Mouse (Mus musculus): Measurements from ENCODE around the gene Odaph. TPM values are rescaled to one million over a fixed set of nuclear protein-coding genes. Genes with fewer than 3 reads are reported as not detected.
"Not testable (repeated sequence)": the region's sequence is repeated elsewhere in the genome, so short reads cannot be mapped to it uniquely, and the experiment has no call there.

The Odaph gene
- polyA plus RNA-seq (2016; fragmentation: Nextera tagmentation; extraction: Ambion mirVana): not detected in 2 replicates

DNA sequence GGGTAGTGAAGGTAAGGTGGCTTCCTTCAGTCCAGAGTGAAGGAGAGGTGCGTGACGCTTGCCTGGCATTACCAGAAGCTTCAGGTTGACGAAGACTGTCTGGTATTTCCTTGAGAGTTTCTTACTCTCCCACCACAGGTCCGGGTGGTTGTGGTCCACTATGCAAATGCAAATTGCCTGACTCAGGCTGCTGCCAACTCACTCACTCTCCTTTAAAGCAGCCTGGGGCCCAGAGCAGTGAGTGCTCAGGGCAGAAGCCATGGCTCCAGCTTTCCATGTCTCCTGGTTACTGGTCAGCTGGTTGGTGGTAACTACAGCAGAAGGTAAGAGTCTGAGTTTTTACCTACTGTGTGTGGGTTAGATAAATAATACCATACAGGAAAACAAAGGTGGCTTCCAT, at the start of gene Odaph:
Odaph (plus strand) TSS at position 240 of the 400 bp plus-strand sequence.
- no peak within 1 kb of the TSS for H3K4me3 ChIP-seq
- DNase-seq (ENCODE audit: low spot score): no peak

DNA sequence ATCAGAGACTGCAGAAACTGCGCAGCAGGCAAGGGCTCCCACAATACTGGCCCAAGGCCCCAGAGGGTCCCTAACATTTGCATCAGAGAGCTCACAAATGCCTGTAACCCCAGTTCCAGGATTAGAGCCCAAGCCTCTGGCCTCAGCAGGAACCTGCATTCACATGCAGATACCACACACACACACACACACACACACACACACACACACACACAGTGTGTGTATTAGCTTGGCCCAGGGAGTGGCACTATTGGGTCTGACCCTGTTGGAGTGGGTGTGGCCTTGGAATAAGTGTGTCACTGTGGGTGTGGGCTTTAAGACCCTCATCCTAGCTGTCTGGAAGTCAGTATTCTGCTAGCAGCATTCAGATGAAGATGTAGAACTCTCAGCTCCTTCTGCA, 41.7 kb upstream of the Odaph start:
- H3K4me3 ChIP-seq; H3K27ac ChIP-seq (replicated peaks); H3K27me3 ChIP-seq (ENCODE audit: low read depth, poor library complexity, severe bottlenecking); H3K4me1 ChIP-seq; DNase-seq (ENCODE audit: low spot score); H3K9me3 ChIP-seq (replicated peaks): not testable (repeated sequence)
- peaks cover 47% of the 10 kb centered on the region for H3K36me3 ChIP-seq
- 54% methylated on average over 1 of the region's 1 CpGs for WGBS

More for the DNA sequence above, at the start of gene Odaph:
- Histone ChIP-seq H3K4me1 (no peaks in the 10 kb centered on the region), H3K27me3 (ENCODE audit: low read depth, poor library complexity, severe bottlenecking) (no peaks in the 10 kb centered on the region), H3K9me3 (replicated peaks) (no peaks in the 10 kb centered on the region), H3K27ac (replicated peaks) (no peak within 1 kb of the TSS), H3K36me3 (no peaks in the 10 kb centered on the region)
- WGBS: 67% methylated on average over 4 of the region's 4 CpGs

DNA sequence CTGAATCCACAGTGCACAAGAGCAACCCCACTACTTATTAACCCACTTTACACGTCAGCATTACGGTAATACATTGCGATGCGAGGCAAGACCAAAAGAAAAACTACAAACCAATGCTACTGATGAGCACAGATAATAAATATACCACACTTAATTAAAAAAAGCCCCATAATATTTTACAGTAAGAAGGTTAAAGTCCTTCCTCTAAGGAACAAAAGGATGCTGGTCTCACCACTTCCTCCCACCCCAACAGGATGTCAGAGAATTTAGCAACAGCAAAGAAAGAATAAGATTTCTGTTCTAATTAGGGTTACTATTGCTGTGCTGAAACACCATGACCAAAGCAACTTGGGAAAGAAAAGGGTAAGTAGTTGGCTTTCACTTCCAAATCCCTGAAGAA, 40.3 kb upstream of the Odaph start:
- DNase-seq (ENCODE audit: low spot score): no peak
- H3K27ac ChIP-seq (replicated peaks): no peak overlapping the region
- no peaks in the 10 kb centered on the region for H3K9me3 ChIP-seq (replicated peaks)
- no peaks in the 10 kb centered on the region for H3K4me1 ChIP-seq
- WGBS: 97% methylated on average over 4 of the region's 4 CpGs
- no peak overlapping the region for H3K4me3 ChIP-seq
- peaks cover 61% of the 10 kb centered on the region for H3K36me3 ChIP-seq
- H3K27me3 ChIP-seq (ENCODE audit: low read depth, poor library complexity, severe bottlenecking): no peaks in the 10 kb centered on the region

DNA sequence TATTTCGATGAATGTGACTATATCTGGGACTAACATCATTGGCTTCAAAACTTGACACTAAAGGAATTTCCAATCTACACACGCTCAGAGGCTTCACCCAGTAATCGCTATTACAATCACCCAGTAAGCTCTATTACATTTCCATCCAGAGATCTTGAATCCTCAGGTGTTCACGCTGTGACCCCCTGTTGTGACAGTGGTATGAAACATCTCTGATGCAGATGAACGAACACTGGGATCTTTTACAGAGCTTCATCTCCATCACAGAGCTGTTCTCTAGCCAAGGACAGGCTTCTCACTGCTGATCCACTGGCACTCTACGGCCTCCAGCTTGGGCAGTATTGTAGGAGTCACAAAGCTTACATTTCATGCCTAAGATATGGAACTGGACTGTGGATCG, 37.8 kb upstream of the Odaph start:
- Histone ChIP-seq H3K27ac (replicated peaks) (no peak overlapping the region), H3K4me1 (no peaks in the 10 kb centered on the region), H3K36me3 (peaks cover 81% of the 10 kb centered on the region), H3K4me3 (no peak overlapping the region), H3K27me3 (ENCODE audit: low read depth, poor library complexity, severe bottlenecking) (no peaks in the 10 kb centered on the region), H3K9me3 (replicated peaks) (no peaks in the 10 kb centered on the region)
- WGBS: 94% methylated on average over 7 of the region's 7 CpGs
- no peak for DNase-seq (ENCODE audit: low spot score)

DNA sequence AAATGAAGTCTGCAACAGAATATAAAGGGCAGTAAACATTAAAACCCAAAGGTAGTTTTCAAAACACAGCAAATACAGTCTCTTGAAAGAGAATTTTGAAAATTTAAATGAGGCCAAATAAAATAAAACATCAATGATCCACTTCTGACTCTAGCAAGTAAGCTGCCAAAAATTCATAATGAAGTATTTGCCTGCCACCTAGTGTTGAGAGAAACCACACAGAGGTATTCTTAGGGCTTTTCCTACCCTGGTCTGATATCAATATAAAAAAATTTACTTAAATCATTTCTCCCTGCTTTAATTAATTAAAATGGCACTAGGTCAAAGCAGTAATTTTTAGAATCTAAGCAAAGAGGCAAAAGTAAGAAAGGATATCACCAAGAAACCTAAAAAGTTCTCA, 35.9 kb upstream of the Odaph start:
- H3K4me3 ChIP-seq: no peak overlapping the region

DNA sequence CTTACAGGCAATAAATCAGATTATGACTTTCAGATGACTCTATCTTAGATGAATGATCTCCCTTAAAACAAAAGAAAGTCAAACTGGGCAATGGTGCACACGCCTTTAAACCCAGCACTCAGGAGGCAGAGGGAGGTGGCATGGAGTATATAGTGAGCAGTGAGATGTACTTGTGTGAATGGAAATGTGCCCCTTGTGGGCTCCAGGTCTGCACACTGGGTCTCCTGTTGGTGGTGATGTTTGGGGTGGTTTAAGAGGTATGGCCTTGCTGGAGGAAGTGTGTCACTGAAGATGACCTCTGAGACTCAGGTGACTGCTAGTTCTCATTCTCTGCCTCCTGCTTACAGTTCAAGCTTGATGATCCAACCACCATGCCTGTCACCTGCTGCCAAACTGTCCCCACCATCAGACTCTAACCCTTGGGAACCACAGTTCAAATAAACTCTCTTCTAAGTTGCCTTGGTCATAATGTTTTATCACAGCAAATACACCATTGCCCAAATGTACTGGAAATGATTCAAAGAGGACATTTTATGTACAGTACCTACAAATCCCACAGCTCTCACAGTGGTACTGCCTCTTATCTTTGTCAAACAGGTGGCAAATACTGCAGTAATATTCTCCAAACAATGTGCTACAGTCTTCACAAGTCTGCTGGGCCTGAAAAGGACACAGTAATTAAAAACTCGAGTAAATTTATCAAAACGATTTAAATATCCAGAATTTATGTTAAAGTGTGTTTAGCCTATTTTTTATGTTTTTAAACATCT, 30.1 kb upstream of the Odaph start:
- Histone ChIP-seq H3K27me3 (ENCODE audit: low read depth, poor library complexity, severe bottlenecking) (no peaks in the 10 kb centered on the region), H3K36me3 (peaks cover 49% of the 10 kb centered on the region), H3K4me1 (peaks cover 18% of the 10 kb centered on the region), H3K27ac (replicated peaks) (no peak overlapping the region), H3K4me3 (no peak overlapping the region), H3K9me3 (replicated peaks) (no peaks in the 10 kb centered on the region)
- no peak for DNase-seq (ENCODE audit: low spot score)
- 90% methylated on average over 3 of the region's 3 CpGs for WGBS

More for the DNA sequence above, 35.9 kb upstream of the Odaph start:
- DNase-seq (ENCODE audit: low spot score): no peak
- Histone ChIP-seq H3K9me3 (replicated peaks) (no peaks in the 10 kb centered on the region), H3K4me1 (no peaks in the 10 kb centered on the region), H3K36me3 (peaks cover 89% of the 10 kb centered on the region), H3K27me3 (ENCODE audit: low read depth, poor library complexity, severe bottlenecking) (no peaks in the 10 kb centered on the region), H3K27ac (replicated peaks) (no peak overlapping the region)

DNA sequence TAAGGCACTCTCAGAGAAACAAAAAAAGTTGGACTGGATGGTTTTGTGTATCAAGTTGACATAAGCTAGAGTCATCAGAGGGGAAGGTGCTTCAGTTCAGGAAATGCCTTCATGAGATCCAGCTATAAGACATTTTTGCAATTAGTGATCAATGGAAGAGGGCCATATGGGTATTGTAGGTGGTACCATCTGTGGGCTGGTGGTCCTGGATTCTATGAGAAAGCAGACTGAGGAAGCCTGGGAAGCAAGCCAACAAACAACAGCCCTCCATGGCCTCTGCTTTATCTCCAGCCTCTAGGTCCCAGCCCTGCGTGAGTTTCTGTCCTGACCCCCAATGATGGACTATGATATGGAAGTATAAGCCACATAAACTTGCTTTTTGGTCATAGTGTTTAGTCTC, 28.2 kb upstream of the Odaph start:
- no peak overlapping the region for H3K27ac ChIP-seq (replicated peaks)
- no peak overlapping the region for H3K4me3 ChIP-seq
- H3K4me1 ChIP-seq: peaks cover 25% of the 10 kb centered on the region
- peaks cover 31% of the 10 kb centered on the region for H3K36me3 ChIP-seq
- 75% methylated on average over 1 of the region's 1 CpGs for WGBS
- no peaks in the 10 kb centered on the region for H3K27me3 ChIP-seq (ENCODE audit: low read depth, poor library complexity, severe bottlenecking)
- DNase-seq (ENCODE audit: low spot score): no peak
- H3K9me3 ChIP-seq (replicated peaks): no peaks in the 10 kb centered on the region

DNA sequence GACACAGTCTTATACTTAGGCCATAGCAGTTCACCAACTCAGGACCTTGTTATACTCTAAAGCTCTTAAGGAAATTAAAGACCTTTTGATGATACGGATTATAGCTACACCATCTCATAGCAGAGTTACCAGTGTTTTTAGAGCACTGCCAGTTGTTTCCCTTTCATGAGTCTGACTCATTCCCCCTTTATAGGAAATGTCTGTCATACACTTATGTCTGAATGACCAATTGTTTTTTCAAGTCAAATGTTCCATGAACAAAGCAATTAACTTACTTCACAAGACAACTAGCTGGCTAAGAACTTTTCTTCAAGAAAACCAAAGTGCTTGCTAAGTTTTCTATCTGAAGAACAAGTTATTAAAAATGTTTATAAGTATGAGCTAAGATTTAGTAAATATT, 27.3 kb upstream of the Odaph start:
- WGBS: 93% methylated on average over 1 of the region's 1 CpGs
- H3K27me3 ChIP-seq (ENCODE audit: low read depth, poor library complexity, severe bottlenecking): no peaks in the 10 kb centered on the region
- H3K27ac ChIP-seq (replicated peaks): no peak overlapping the region
- peaks cover 26% of the 10 kb centered on the region for H3K36me3 ChIP-seq
- DNase-seq (ENCODE audit: low spot score): no peak
- H3K4me1 ChIP-seq: peaks cover 25% of the 10 kb centered on the region
- H3K4me3 ChIP-seq: no peak overlapping the region
- H3K9me3 ChIP-seq (replicated peaks): no peaks in the 10 kb centered on the region

DNA sequence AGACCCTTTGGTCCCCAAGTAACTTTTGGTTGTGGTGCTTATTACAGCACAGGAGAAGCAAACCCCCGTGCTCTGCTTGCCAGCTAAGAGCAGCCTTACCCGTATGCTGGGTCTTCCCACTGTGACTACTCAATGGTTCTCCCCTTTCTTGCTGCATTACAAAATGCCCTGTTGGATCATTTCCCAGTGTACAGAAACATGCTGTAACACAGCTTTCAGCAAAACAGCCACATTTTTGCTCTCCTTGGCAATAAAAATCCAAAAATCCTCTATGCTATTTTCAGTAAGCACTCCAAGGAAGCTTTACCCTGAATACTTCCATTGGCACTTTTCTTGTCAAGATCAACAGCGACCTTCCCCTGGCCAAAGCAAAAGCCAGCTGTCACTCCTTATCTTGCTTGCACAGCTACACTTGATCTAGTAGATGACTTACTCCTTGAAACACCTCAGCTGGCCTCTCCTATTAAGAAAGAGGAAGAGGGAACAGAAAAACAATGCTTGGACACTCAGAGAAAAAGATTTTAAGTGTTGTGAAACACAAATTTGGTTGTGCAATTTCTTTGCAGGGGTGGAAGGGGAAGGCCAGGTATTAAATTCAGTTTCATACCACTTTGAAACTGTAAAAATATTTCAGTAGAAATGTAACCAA, 26.5 kb upstream of the Odaph start:
- H3K9me3 ChIP-seq (replicated peaks): no peaks in the 10 kb centered on the region
- no peaks in the 10 kb centered on the region for H3K27me3 ChIP-seq (ENCODE audit: low read depth, poor library complexity, severe bottlenecking)
- WGBS: 85% methylated on average over 3 of the region's 3 CpGs
- H3K27ac ChIP-seq (replicated peaks): no peak overlapping the region
- no peak for DNase-seq (ENCODE audit: low spot score)
- peaks cover 25% of the 10 kb centered on the region for H3K4me1 ChIP-seq
- peaks cover 21% of the 10 kb centered on the region for H3K36me3 ChIP-seq
- H3K4me3 ChIP-seq: peak overlapping the region; percentile 16; the same call in 1 of the 2 replicates

DNA sequence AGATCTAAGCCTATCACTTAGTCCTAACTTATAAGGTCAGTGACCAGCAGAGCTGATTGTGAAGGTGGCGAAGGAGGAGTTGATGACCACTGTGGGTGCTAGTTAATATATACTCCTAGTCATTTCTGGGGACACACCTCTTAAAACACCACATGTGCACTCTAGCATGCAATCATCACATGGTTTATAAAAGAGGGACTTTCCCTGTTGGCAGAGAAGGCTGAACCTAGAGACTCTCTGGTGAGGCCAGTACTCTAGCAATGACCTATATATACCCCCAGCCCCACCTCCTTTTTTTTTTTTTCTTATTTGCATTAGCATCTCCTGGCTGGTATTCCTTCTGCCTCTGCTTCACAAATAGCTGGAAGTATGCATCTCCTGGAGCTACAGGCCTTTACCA, 25.9 kb upstream of the Odaph start:
- no peaks in the 10 kb centered on the region for H3K27me3 ChIP-seq (ENCODE audit: low read depth, poor library complexity, severe bottlenecking)
- no peak overlapping the region for H3K27ac ChIP-seq (replicated peaks)
- 74% methylated on average over 1 of the region's 1 CpGs for WGBS
- peaks cover 25% of the 10 kb centered on the region for H3K4me1 ChIP-seq
- H3K4me3 ChIP-seq: peak overlapping the region; percentile 78
- peaks cover 17% of the 10 kb centered on the region for H3K36me3 ChIP-seq
- H3K9me3 ChIP-seq (replicated peaks): no peaks in the 10 kb centered on the region
- DNase-seq (ENCODE audit: low spot score): no peak

DNA sequence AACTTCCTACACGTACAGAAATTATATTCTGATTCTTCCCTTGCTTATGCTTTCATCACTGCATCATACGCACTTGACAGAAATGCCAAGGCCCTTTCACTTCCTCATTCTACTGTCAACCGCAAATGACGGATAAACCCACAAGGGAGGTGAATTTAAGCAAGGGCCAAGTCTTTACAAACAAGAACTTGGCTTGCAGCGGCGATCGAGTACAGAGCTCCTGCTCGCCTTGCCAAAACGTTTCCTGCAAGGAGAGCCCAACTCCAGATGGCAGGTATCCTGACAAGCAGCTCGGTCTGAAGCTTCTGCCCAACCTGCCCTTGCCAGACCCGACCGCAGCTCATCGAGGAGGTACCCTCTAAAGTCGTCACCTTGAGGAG, 25.0 kb upstream of the Odaph start:
- DNase-seq (ENCODE audit: low spot score): no peak

DNA sequence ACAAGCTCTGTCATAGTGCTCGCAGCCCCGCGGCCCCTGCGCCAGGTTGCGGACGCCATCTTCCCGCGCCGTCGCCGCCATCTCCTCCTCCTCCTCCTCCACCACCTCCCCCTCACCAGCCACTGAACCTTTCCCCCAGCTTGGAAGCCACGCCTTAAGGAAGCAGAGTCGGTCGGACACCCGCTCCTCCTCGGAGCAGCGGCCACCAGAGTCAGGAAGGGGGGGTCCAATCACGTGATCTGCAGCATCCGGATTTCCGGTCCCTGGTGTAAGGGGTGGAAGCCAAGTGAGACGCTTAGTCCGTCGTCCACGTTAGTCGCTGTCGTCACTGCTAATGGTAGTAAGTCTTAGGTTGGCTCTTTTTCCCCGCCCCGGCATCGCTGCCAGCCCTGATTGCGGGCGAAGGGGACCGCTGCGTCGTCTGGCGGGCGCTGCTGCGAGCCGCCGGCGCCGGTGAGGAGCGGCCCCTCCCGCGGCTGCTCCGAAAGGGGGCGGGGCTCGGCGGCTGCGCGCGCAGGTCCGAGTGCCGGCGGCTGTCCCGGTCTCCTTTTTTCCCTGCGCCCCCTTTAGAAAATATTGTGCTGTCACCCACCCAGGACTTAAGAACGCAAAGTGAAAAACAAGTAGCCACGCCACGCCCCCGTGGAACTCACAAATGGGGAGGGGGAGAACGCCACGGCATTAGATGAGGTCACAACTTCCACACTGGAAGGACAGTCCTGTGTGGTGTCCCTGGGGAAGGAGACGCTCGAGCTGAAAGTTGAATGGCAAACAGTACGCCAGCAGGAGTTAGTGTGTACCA, 24.4 kb upstream of the Odaph start, which contains the start of gene Rchy1:
Rchy1 (minus strand) TSS at position 430 of the 802 bp plus-strand sequence.
- H3K4me1 ChIP-seq: peaks cover 25% of the 10 kb centered on the region
- peaks cover 3% of the 10 kb centered on the region for H3K36me3 ChIP-seq
- H3K4me3 ChIP-seq: peak within 1 kb of the TSS; percentile 78
- no peaks in the 10 kb centered on the region for H3K9me3 ChIP-seq (replicated peaks)
- H3K27ac ChIP-seq (replicated peaks): peak within 1 kb of the TSS; percentile 95
- under 1% methylated on average over 65 of the region's 65 CpGs for WGBS
- no peaks in the 10 kb centered on the region for H3K27me3 ChIP-seq (ENCODE audit: low read depth, poor library complexity, severe bottlenecking)
- DNase-seq (ENCODE audit: low spot score): peak; percentile 96

More for the DNA sequence above, 25.0 kb upstream of the Odaph start:
- Histone ChIP-seq H3K27me3 (ENCODE audit: low read depth, poor library complexity, severe bottlenecking) (no peaks in the 10 kb centered on the region), H3K36me3 (peaks cover 9% of the 10 kb centered on the region), H3K27ac (replicated peaks) (peak overlapping the region; percentile 95), H3K4me3 (peak overlapping the region; percentile 78), H3K4me1 (peaks cover 25% of the 10 kb centered on the region), H3K9me3 (replicated peaks) (no peaks in the 10 kb centered on the region)
- 1% methylated on average over 14 of the region's 14 CpGs for WGBS
